Mouse (Mus musculus): ENCODE results near the gene Gucy1b1. TPM values are rescaled to one million over a fixed set of nuclear protein-coding genes. Genes with fewer than 3 reads are reported as not detected.

The Gucy1b1 gene
- total RNA-seq, 2 experiments from 2014 or later: 160 to 163 TPM

DNA sequence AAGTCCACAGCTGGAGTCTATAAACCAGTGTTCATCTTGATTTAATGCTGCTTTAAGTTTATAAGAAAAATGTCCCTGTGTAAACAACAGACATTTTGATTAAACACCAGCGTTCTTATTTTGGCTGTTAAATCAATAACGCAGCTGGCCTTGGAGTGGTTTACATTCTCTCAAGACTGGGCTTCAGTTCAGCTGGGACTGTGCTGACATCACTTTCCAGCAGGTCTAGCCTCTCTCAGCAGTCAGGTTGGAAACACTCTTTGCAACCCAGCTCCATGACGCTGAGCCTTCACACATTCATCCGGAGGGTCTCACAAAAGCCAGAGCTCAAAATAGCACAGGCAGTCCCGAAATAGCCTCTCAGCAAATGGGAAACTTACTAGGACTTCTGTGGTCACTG is 17.3 kb downstream of the Gucy1b1 start:
- no peak for TF ChIP-seq CTCF (IDR thresholded peaks at IDR 0.05)
- H3K27ac ChIP-seq: no peak overlapping the region
- H3K4me3 ChIP-seq: no peak overlapping the region
- intact Hi-C loops (cut with DNase I): no loop called here
- no peak for DNase-seq (ENCODE audit: extremely low spot score in 1 of 2, low spot score in 2 of 2)

GRCm38 (mm10) chr3:82054283-82054974 is 20.1 kb downstream of the Gucy1b1 start:
- Histone ChIP-seq H3K27ac (no peak overlapping the region), H3K4me3 (no peak overlapping the region)
- no peak for TF ChIP-seq CTCF (IDR thresholded peaks at IDR 0.05)
- intact Hi-C loops (cut with DNase I): no loop called here
- DNase-seq (ENCODE audit: extremely low spot score in 1 of 2, low spot score in 2 of 2): no peak

DNA sequence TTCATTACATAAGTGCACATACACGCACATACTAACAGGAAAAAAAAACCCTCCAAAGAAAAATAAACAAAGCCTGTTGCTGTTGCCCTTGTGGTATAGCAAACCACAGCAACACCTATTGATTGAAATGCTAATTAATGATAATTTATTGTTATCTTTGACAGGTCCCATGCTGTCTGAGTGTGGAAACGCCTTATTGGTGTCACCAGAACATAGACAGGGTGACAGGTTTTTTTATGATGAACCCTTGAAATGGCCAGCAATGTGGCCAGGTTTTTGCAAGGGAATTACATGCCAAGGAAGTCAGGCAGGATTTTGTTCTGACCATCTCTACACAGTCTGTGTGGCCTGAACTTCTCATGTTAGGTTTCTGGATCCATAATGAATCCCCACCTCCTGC is 22.5 kb downstream of the Gucy1b1 start:
- no peak for TF ChIP-seq CTCF (IDR thresholded peaks at IDR 0.05)
- DNase-seq (ENCODE audit: extremely low spot score in 1 of 2, low spot score in 2 of 2): no peak
- intact Hi-C loops (cut with DNase I): no loop called here
- H3K4me3 ChIP-seq: no peak overlapping the region
- peak overlapping the region; percentile 36; the same call in 1 of the 2 replicates for H3K27ac ChIP-seq

DNA sequence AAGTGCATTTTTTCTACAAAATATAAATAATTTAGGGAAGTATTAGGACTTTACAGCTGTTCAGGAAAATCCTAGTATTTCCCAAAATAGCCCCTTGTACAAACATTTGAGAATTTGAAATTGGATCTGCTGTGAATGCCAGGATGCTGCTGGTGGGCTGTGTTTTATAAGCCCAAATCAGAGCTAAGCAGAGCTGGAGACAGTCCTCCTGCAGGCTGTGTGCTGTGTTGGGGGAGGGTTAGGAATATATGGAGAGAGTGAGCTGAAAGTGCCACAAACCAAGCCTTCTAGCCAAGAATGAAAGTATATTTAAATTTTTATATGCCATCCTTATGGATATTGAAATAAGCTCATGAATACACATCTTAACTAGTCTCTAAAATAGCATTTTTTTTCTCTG is 23.0 kb downstream of the Gucy1b1 start:
- DNase-seq (ENCODE audit: extremely low spot score in 1 of 2, low spot score in 2 of 2): no peak

GRCm38 (mm10) chr3:82048681-82049080 is 25.8 kb downstream of the Gucy1b1 start:
- Histone ChIP-seq H3K4me3 (no peak overlapping the region), H3K27ac (no peak overlapping the region)
- no peak for TF ChIP-seq CTCF (IDR thresholded peaks at IDR 0.05)
- no peak for DNase-seq (ENCODE audit: extremely low spot score in 1 of 2, low spot score in 2 of 2)
- intact Hi-C loops (cut with DNase I): loop anchor here (5.0 kb wide), 3 partner anchors 94 to 229 kb away; no protein-coding TSS in a partner anchor

More for the DNA sequence above, 23.0 kb downstream of the Gucy1b1 start:
- Histone ChIP-seq H3K4me3 (no peak overlapping the region), H3K27ac (no peak overlapping the region; the same call in 1 of the 2 replicates)
- TF ChIP-seq CTCF (IDR thresholded peaks at IDR 0.05): no peak
- intact Hi-C loops (cut with DNase I): no loop called here

DNA sequence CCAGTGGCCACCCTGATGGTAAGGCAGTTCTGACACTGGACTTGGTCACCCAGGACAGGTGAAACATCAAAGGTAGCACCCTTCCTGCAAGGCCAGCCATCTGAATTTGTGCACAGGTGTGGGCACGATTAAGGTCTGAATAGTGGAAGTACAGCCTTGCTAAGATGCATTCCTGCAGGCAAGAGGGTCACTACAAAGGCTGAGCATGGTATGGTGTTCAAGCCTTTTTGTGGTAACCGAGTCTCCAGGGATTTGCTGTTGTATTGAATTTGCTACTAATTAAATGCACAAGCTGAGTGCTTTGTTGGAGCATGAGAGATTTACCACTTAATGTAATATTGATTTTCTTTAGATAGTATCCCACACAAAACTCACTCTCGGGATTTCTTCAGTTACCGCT is 26.4 kb downstream of the Gucy1b1 start:
- peak overlapping the region; percentile 17; the same call in 1 of the 2 replicates for H3K27ac ChIP-seq
- intact Hi-C loops (cut with DNase I): loop anchor here (5.0 kb wide), 3 partner anchors 94 to 229 kb away; no protein-coding TSS in a partner anchor
- DNase-seq (ENCODE audit: extremely low spot score in 1 of 2, low spot score in 2 of 2): no peak
- TF ChIP-seq CTCF (IDR thresholded peaks at IDR 0.05): no peak
- H3K4me3 ChIP-seq: no peak overlapping the region

DNA sequence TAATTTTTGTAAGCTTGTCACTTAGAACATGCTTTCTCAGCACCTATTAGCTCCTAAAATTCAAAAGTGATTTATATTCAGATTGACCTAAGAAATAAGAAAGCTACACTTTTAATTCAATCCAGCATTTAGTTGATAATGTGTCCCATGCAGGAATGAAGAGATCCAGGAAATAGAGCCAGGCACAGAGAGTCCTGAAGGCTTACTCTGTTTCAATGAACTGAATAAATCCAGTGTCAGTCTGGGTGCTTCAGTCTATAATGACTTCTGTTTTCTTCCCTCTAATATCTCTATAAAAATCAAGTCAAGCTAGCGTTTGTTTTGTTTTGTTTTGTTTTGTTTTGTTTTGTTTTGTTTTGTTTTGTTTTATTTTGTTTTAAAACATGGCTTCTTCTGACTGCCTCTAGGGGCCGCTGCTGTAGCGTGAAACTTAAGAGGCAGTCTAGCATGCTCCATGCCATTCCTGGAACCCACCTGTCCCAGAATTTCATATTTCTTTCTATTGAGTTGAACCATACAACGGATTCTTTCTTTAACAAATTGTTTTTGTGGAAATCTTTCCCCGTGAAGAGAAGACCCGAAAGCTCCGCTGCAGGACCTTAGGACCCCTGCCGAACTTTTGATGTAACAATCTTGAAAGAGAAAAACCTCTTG is 27.3 kb downstream of the Gucy1b1 start:
- Histone ChIP-seq H3K4me3 (no peak overlapping the region), H3K27ac (peak overlapping the region; percentile 54; the same call in 1 of the 2 replicates)
- intact Hi-C loops (cut with DNase I): loop anchor here (1.0 to 5.0 kb wide), 5 partner anchors 95 to 304 kb away; no protein-coding TSS in a partner anchor
- no peak for DNase-seq (ENCODE audit: extremely low spot score in 1 of 2, low spot score in 2 of 2)
- TF ChIP-seq CTCF (IDR thresholded peaks at IDR 0.05): peak; percentile 88

GRCm38 (mm10) chr3:82046087-82046486 is 28.4 kb downstream of the Gucy1b1 start:
- H3K4me3 ChIP-seq: no peak overlapping the region
- H3K27ac ChIP-seq: peak overlapping the region; percentile 54
- TF ChIP-seq CTCF (IDR thresholded peaks at IDR 0.05): no peak
- no peak for DNase-seq (ENCODE audit: extremely low spot score in 1 of 2, low spot score in 2 of 2)
- intact Hi-C loops (cut with DNase I): loop anchor here (2.0 to 5.0 kb wide), 4 partner anchors 96 to 305 kb away; no protein-coding TSS in a partner anchor

GRCm38 (mm10) chr3:82044902-82045301 is 29.6 kb downstream of the Gucy1b1 start:
- DNase-seq (ENCODE audit: extremely low spot score in 1 of 2, low spot score in 2 of 2): no peak
- intact Hi-C loops (cut with DNase I): loop anchor here (5.0 kb wide), 3 partner anchors 97 to 232 kb away; no protein-coding TSS in a partner anchor
- no peak overlapping the region for H3K4me3 ChIP-seq
- H3K27ac ChIP-seq: no peak overlapping the region
- TF ChIP-seq CTCF (IDR thresholded peaks at IDR 0.05): no peak

GRCm38 (mm10) chr3:82043676-82044075 is 30.8 kb downstream of the Gucy1b1 start:
- Histone ChIP-seq H3K4me3 (no peak overlapping the region), H3K27ac (no peak overlapping the region)
- no peak for DNase-seq (ENCODE audit: extremely low spot score in 1 of 2, low spot score in 2 of 2)
- TF ChIP-seq CTCF (IDR thresholded peaks at IDR 0.05): no peak
- intact Hi-C loops (cut with DNase I): no loop called here

GRCm38 (mm10) chr3:82036262-82037044 is 38.0 kb downstream of the Gucy1b1 start:
- H3K27ac ChIP-seq: no peak overlapping the region
- TF ChIP-seq CTCF (IDR thresholded peaks at IDR 0.05): no peak
- intact Hi-C loops (cut with DNase I): no loop called here
- DNase-seq (ENCODE audit: extremely low spot score in 1 of 2, low spot score in 2 of 2): no peak
- no peak overlapping the region for H3K4me3 ChIP-seq
